Mouse (Mus musculus) embryonic facial prominence, embryonic 15.5 days (tissue): ENCODE data around the gene Oxct2b. TPM values are rescaled to one million over a fixed set of nuclear protein-coding genes. Genes with fewer than 3 reads are reported as not detected.

Source experiments
- ATAC-seq: fragments of 200-750 bp; cut with Nextera tagmentation; 2 replicates; pipeline ENCODE4 v1.8.0; 2017; ENCODE audit warnings: low read depth, moderate TSS enrichment; ENCODE audit not compliant: insufficient number of reproducible peaks, low FRiP score, low TSS enrichment
- H3K27ac ChIP-seq: fragments of 300-500 bp; sonication (generic); replicated peaks from 2 replicates; pipeline ENCODE4 v1.5.1; 2015; ENCODE audit warnings: mild to moderate bottlenecking, inconsistent platforms
- H3K27me3 ChIP-seq: fragments of 300-500 bp; sonication (generic); 2 replicates; pipeline ENCODE4 v1.6.1; 2015; ENCODE audit warnings: inconsistent platforms
- H3K36me3 ChIP-seq: fragments of 300-500 bp; sonication (generic); 2 replicates; pipeline ENCODE4 v1.6.1; 2015; ENCODE audit warnings: mild to moderate bottlenecking, inconsistent platforms
- H3K4me1 ChIP-seq: fragments of 300-500 bp; sonication (generic); 2 replicates; pipeline ENCODE4 v1.6.1; 2015; ENCODE audit warnings: inconsistent platforms
- H3K4me2 ChIP-seq: fragments of 300-500 bp; sonication (generic); replicated peaks from 2 replicates; pipeline ENCODE4 v1.6.1; 2015; ENCODE audit warnings: mild to moderate bottlenecking, inconsistent platforms
- H3K4me3 ChIP-seq: fragments of 300-500 bp; sonication (generic); replicated peaks from 2 replicates; pipeline ENCODE4 v1.5.1; 2015; ENCODE audit warnings: mild to moderate bottlenecking, inconsistent platforms
- H3K9ac ChIP-seq: fragments of 300-500 bp; sonication (generic); 2 replicates; pipeline ENCODE4 v1.6.1; 2015; ENCODE audit warnings: inconsistent platforms
- H3K9me3 ChIP-seq: fragments of 300-500 bp; sonication (generic); replicated peaks from 2 replicates; pipeline ENCODE4 v1.6.1; 2016; ENCODE audit warnings: inconsistent platforms
- WGBS: fragments of 180-500 bp; shearing (Covaris S2); methylation state at CpG from one replicate; pipeline ENCODE4 v1.1.7; 2015; 5-methylcytosine and 5-hydroxymethylcytosine counted together
- polyA plus RNA-seq: library from polyadenylated mRNA; unstranded; fragments of >200 nt; fragmentation: Nextera tagmentation; extraction: Ambion mirVana; gene quantifications from 2 replicates; pipeline ENCODE4 v1.2.1, GENCODE M21; 2015

Gene Oxct2b
- 0.13 and 0.24 TPM in 2 replicates for polyA plus RNA-seq

- Histone ChIP-seq H3K9ac (no peak within 1 kb of the TSS), H3K36me3 (no peaks in the 10 kb centered on the region), H3K4me3 (peak within 1 kb of the TSS; percentile 42), H3K27me3 (peaks cover 5% of the 10 kb centered on the region), H3K9me3 (no peaks in the 10 kb centered on the region), H3K4me2 (peak within 1 kb of the TSS; percentile 69), H3K27ac (no peak within 1 kb of the TSS), H3K4me1 (no peaks in the 10 kb centered on the region)
- 8% methylated on average over 22 of the region's 22 CpGs for WGBS
- ATAC-seq = no peak
Measured at GRCm38 (mm10) chr4:123116011-123116410, at the start of gene Oxct2b. Gene Oxct2b (plus strand): TSS chr4:123116266.

- no peaks in the 10 kb centered on the region for H3K4me1 ChIP-seq
- no peaks in the 10 kb centered on the region for H3K36me3 ChIP-seq
- no peak overlapping the region for H3K9ac ChIP-seq
- H3K4me3 ChIP-seq = no peak overlapping the region
- H3K27me3 ChIP-seq = no peaks in the 10 kb centered on the region
- H3K27ac ChIP-seq = no peak overlapping the region
- H3K9me3 ChIP-seq = no peaks in the 10 kb centered on the region
- 76% methylated on average over 6 of the region's 6 CpGs for WGBS
- no peak for ATAC-seq
- no peak overlapping the region for H3K4me2 ChIP-seq
Measured at GRCm38 (mm10) chr4:123068646-123069045, 47.4 kb upstream of the Oxct2b start.

DNA sequence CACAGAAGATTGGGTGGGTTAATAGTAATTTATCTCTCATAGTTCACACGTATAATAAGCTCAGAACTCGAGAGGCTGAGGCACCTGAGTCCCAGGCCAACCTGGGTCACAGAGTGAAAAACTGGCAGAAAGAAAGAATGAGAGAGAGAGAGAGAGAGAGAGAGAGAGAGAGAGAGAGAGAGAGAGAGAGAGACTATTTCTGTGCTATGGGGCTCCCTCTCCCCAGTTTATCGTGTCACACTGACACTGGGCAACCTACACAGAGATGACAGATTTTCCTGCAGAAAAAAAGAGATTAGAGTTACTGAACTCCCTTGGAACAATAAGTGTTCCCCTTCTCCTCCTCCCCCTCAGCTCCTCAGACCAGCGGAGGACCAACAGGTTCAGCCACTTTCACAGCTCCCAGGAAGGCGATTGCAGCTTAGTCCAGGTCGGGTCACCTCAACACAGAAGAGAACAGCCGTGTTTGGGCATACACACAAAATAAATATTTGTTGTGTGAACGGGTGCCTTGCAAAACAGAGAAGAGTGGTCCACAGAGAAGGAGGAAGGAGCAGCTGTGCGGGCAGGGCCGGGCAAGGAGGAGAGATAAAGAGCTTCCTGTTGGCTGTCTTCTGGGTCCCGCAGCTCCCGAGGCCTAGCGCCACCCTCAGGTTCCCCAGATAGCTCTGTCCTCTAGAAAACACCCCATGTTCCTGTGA, 44.6 kb upstream of the Oxct2b start:
- Histone ChIP-seq H3K27me3 (no peaks in the 10 kb centered on the region), H3K9me3 (no peaks in the 10 kb centered on the region), H3K36me3 (no peaks in the 10 kb centered on the region), H3K4me3 (no peak overlapping the region), H3K4me1 (no peaks in the 10 kb centered on the region), H3K4me2 (peak overlapping the region; percentile 30), H3K9ac (no peak overlapping the region), H3K27ac (0 out of 2 replicates have a peak overlapping the region, but pooled peaks have one; percentile 17)
- ATAC-seq = 0 out of 2 replicates have a peak, but pooled peaks have one; percentile 19
- 8% methylated on average over 13 of the region's 13 CpGs for WGBS

DNA sequence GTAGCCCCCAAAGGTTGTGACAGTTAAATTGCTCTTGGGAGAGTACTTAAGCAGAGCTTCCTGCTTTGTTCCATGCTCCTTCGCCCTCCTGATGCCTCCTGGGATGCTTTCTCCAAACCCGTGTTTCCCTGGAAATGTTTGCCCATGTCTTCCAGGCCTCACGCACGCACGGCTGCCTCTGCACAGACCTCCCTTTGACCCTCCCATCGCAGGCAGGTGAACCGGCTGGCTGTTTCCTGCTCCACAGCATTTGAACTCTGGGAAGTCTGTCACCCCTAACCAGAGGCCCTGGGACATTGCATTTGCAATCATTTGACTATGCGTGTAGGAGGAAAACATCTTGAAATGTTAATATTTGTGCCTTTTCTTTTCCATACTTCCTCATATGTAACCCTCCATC, 39.1 kb upstream of the Oxct2b start:
- Histone ChIP-seq H3K4me1 (no peaks in the 10 kb centered on the region), H3K9me3 (no peaks in the 10 kb centered on the region), H3K27me3 (no peaks in the 10 kb centered on the region), H3K4me3 (no peak overlapping the region), H3K27ac (no peak overlapping the region), H3K36me3 (no peaks in the 10 kb centered on the region), H3K4me2 (no peak overlapping the region), H3K9ac (no peak overlapping the region)
- WGBS = 56% methylated on average over 8 of the region's 8 CpGs
- no peak for ATAC-seq

DNA sequence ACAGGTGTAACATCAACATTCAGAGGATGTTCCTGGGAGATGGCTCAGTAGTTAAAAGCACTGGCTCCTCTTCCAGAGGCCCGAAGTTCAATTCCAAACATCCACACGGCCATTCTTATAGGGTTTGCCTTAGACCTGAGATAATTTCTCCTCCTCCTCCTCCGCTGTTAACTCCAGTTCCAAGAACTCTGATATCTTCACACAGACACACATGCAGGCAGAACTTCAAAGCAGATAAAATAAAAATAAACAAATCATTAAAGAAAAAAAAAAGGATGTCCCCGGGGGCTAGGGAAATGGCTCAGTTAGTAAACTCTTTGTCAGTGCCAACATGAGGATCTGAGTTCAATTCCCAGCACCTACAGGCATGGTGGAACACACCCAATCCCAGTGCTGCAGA, 37.8 kb upstream of the Oxct2b start:
- Histone ChIP-seq H3K4me2 (no peak overlapping the region), H3K27me3 (no peaks in the 10 kb centered on the region), H3K9ac (no peak overlapping the region), H3K27ac (no peak overlapping the region), H3K9me3 (no peaks in the 10 kb centered on the region), H3K4me3 (no peak overlapping the region), H3K4me1 (0 out of 2 replicates have a peak, but pooled peaks cover 3% of the 10 kb centered on the region), H3K36me3 (no peaks in the 10 kb centered on the region)
- WGBS = 74% methylated on average over 4 of the region's 4 CpGs
- ATAC-seq = no peak

DNA sequence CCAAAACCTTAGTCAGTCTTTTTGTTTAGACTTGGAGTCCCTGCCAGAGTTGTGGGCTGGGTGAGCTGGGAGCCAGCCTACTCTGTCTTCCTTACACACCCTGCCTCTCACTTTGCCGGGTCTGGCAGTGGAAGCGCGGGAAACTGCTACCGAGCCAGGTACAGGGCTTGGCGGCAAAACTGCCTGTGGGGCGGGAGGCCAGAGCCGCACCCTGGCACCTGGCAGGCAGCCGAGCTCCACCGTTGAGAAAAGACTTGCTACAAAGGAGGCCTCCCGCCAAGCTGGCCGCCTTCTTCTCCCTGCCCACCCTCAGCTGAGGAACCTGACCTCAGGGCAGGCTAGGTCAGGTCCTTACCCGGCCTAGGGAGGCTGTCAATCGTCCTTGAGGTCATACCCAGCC, 35.3 kb upstream of the Oxct2b start:
- Histone ChIP-seq H3K27ac (no peak overlapping the region; the same call in 1 of the 2 replicates), H3K4me1 (0 out of 2 replicates have a peak, but pooled peaks cover 3% of the 10 kb centered on the region), H3K4me2 (no peak overlapping the region), H3K36me3 (no peaks in the 10 kb centered on the region), H3K27me3 (no peaks in the 10 kb centered on the region), H3K4me3 (no peak overlapping the region), H3K9me3 (no peaks in the 10 kb centered on the region), H3K9ac (no peak overlapping the region)
- no peak for ATAC-seq
- 39% methylated on average over 13 of the region's 13 CpGs for WGBS

DNA sequence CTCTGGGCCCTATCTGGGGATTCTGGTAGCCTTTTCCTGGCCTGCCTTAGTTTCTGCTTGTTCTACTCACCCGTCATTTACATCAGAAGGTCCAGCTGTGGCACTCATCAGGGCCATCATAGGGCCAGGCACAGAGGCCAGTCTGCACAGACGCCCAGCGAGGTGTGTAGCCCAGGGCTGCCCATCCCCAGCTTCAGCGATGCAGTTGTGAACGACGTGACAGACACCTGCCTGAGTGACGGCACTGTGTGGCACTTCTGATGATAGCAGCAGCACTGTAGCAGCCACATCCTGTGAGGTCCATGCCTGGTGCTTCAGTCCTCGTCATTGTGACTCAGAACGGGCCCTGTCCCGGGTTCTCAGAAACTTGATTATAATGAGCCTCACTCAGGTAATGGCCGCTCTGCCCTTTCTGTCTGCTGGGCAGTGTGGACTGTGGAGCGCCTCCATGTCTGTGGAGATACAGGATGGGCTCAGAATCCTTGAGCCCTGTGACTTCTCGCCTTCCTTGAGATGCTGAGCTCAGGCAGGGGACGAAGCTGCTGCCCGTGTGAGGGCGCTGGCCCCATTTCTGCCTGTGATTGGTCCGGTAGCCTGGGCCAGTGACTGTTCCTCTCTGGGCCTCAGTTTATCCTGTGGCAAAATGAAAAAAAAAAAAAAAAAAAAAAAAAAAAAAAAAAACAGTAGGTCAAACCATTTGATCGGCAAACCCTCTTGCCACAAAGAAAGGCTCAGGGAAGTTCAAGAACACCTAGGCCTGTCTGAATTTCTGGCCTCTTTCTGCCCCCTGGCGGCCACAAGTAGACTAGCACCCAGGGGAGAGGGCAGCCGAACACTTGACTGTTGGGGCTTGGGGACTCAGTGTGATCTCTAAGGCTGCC, 33.5 kb upstream of the Oxct2b start:
- no peaks in the 10 kb centered on the region for H3K27me3 ChIP-seq
- ATAC-seq = no peak
- H3K27ac ChIP-seq = no peak overlapping the region
- no peak overlapping the region for H3K9ac ChIP-seq
- H3K4me1 ChIP-seq = 0 out of 2 replicates have a peak, but pooled peaks cover 3% of the 10 kb centered on the region
- no peaks in the 10 kb centered on the region for H3K9me3 ChIP-seq
- H3K4me3 ChIP-seq = no peak overlapping the region
- no peaks in the 10 kb centered on the region for H3K36me3 ChIP-seq
- no peak overlapping the region for H3K4me2 ChIP-seq
- WGBS = 74% methylated on average over 20 of the region's 20 CpGs

DNA sequence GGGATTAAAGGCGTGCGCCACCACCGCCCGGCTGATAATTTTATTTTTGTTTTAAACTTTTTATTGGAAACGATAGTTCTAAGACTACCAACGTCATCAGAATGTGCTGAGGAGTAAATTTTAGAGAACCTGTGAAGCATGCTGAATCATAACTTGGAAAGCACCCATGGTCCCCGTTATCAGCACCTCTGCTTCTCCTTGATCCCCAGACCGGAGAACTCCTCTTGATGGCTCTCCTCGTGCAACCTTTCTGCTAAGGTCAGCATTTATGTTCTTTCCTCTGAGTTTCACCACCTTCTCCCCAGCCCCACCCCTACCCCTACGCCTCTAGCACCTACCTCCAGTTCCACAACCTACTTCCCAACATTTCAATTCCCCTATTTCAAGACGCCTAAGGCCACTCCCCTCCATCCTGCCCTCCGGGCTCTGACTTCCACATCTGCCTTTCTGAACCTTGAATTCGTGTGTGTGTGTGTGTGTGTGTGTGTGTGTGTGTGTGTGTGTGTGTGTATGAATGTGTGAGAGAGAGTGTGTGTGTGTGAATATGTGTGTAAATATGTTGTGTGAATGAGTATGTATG, 32.7 kb upstream of the Oxct2b start:
- Histone ChIP-seq H3K9me3 (no peaks in the 10 kb centered on the region), H3K27ac (no peak overlapping the region), H3K36me3 (no peaks in the 10 kb centered on the region), H3K4me3 (no peak overlapping the region), H3K4me1 (0 out of 2 replicates have a peak, but pooled peaks cover 3% of the 10 kb centered on the region), H3K4me2 (no peak overlapping the region), H3K27me3 (no peaks in the 10 kb centered on the region), H3K9ac (no peak overlapping the region)
- WGBS = 59% methylated on average over 13 of the region's 13 CpGs
- ATAC-seq = no peak

GRCm38 (mm10) chr4:123085290-123085689, 30.8 kb upstream of the Oxct2b start:
- H3K27ac ChIP-seq = no peak overlapping the region
- H3K36me3 ChIP-seq = no peaks in the 10 kb centered on the region
- no peak overlapping the region for H3K4me3 ChIP-seq
- WGBS = 78% methylated on average over 2 of the region's 2 CpGs
- no peaks in the 10 kb centered on the region for H3K9me3 ChIP-seq
- 0 out of 2 replicates have a peak, but pooled peaks cover 3% of the 10 kb centered on the region for H3K4me1 ChIP-seq
- no peak for ATAC-seq
- no peak overlapping the region for H3K9ac ChIP-seq
- H3K27me3 ChIP-seq = no peaks in the 10 kb centered on the region
- no peak overlapping the region for H3K4me2 ChIP-seq

DNA sequence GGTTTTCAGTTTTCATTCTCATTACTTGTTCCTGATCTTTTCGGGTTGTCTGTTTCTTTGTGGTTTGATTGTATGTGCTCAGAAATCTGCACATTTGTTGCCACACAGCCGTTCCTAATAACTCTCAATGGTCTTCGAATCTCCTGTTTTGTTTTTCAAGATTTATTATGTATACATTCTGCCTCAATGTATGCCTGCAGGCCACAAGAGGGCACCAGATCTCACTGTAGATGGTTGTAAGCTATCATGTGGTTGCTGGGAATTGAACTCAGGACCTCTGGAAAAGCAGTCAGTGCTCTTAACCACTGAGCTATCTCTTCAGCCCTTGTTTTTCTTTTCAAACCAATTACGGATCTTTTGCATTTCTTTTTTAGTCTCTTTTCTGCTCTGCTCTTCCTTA, 29.7 kb upstream of the Oxct2b start:
- no peaks in the 10 kb centered on the region for H3K27me3 ChIP-seq
- no peak overlapping the region for H3K9ac ChIP-seq
- H3K4me2 ChIP-seq = no peak overlapping the region
- no peaks in the 10 kb centered on the region for H3K9me3 ChIP-seq
- H3K36me3 ChIP-seq = no peaks in the 10 kb centered on the region
- no peak overlapping the region for H3K4me3 ChIP-seq
- no peak overlapping the region for H3K27ac ChIP-seq
- 85% methylated on average over 4 of the region's 4 CpGs for WGBS
- 0 out of 2 replicates have a peak, but pooled peaks cover 3% of the 10 kb centered on the region for H3K4me1 ChIP-seq
- ATAC-seq = no peak

- ATAC-seq = 0 out of 2 replicates have a peak, but pooled peaks have one; percentile 19
- no peak overlapping the region for H3K9ac ChIP-seq
- H3K27me3 ChIP-seq = no peaks in the 10 kb centered on the region
- no peaks in the 10 kb centered on the region for H3K9me3 ChIP-seq
- no peak overlapping the region for H3K4me3 ChIP-seq
- H3K4me2 ChIP-seq = no peak overlapping the region
- 63% methylated on average over 5 of the region's 5 CpGs for WGBS
- no peaks in the 10 kb centered on the region for H3K36me3 ChIP-seq
- H3K27ac ChIP-seq = 0 out of 2 replicates have a peak overlapping the region, but pooled peaks have one; percentile 39
- H3K4me1 ChIP-seq = 0 out of 2 replicates have a peak, but pooled peaks cover 7% of the 10 kb centered on the region
Measured at GRCm38 (mm10) chr4:123092621-123093020, 23.4 kb upstream of the Oxct2b start.
